Mouse (Mus musculus): ENCODE data around the gene Mansc4. TPM values are rescaled to one million over a fixed set of nuclear protein-coding genes. Genes with fewer than 3 reads are reported as not detected.

The Mansc4 gene
- total RNA-seq (2023), result not detected

GRCm38 (mm10) chr6:147086594-147087225 is at the start of gene Mansc4:
TSS of gene Mansc4 (minus strand) at chr6:147087032.

DNA sequence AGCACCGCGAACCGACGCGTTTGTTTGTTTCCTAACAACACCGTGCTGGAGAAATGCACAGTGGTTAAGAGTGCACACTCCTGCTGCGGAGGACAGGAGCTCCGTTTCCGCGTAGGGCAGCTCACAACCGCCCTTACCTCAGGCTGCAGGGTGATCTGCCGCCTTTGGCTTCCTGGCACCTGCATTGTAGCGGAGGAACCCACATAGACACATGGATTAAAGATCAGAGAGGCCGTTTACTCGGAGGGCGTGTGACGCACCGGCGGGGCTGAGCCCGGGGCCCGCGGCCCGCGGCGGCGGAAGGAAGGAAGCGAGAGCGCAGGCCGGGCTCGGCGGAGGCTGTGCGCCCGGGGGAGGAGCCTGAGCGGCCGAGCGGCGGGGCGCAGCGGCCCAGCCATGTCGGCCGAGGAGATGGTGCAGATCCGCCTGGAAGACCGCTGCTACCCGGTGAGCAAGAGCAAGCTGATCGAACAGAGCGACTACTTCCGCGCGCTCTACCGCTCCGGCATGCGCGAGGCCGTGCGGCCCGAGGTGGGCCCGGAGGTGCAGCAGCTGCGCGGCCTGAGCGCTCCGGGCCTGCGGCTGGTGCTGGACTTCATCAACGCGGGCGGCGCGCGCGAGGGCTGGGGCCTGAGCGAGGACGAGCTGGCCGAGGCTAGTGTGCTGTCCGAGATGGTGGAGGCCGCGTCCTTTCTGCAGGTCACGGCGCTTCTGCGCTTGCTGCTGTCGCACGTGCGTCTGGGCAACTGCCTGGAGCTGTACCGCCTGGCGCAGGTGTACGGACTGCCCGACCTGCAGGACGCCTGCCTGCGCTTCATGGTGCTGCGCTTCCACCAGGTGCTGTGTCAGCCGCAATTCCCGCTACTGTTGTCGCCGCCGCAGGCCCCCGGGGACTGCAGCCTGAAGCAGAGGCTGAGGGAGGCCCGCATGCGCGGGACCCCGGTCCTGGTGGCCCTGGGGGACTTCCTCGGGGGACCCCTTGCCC is 4.6 kb upstream of the Mansc4 start, which contains the start of gene Klhl42:
Gene Klhl42 (plus strand): TSS at position 244 of the 985 bp plus-strand sequence.

GRCm38 (mm10) chr6:147042291-147043290 is 44.2 kb downstream of the Mansc4 start, which contains the start of gene Mrps35:
TSS of gene Mrps35 (plus strand) at chr6:147042764.

GRCm38 (mm10) chr6:147032303-147032925 is 54.4 kb downstream of the Mansc4 start, which contains the start of gene Rep15:
TSS of gene Rep15 (plus strand) at chr6:147032584.

Other genes with a start within 250 kb of the Mansc4 start
- gene Smco2, start 236.9 kb downstream of the Mansc4 start, total RNA-seq (2023), result not detected
- gene Ppfibp1, start 198.5 kb downstream of the Mansc4 start, total RNA-seq (2023), result 9.2 TPM
- not detected for gene 1700034J05Rik, start 132.6 kb downstream of the Mansc4 start, total RNA-seq (2023)
- 0.35 TPM for gene Rep15, start 54.4 kb downstream of the Mansc4 start, total RNA-seq (2023)
- 57.7 TPM for gene Mrps35, start 44.3 kb downstream of the Mansc4 start, total RNA-seq (2023)
- 8.0 TPM for gene Klhl42, start 4.3 kb upstream of the Mansc4 start, total RNA-seq (2023)
- gene Pthlh, start 177.2 kb upstream of the Mansc4 start, total RNA-seq (2023), result 0.94 TPM

All from CD4-positive naive resting alpha-beta T cell, adult 76 days (primary cell).